13 mouse cellular contexts compared by ENCODE assay signal in the genomic region with DNA sequence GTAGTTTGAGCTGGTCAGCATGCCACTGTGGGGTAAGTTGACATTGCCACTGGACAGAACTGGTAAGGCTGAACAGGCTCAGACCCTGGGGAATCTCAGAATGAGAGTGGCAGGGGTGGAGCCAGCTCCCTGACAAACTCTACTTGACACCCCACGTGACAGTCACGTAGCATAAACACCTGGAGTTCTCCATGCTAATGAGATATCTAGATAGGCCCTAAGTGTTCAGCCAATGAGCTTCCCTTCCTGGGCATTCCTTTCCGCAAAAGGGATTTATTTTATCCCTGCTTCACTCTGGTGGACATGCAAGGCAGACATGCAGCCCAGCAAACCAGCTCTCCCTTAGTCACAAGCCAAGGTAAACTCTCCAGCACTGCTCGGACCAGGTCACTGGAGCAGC. TPM values are rescaled to one million over a fixed set of nuclear protein-coding genes. Genes with fewer than 3 reads are reported as not detected.
"Had no signal": no experiment of that assay in that cellular context is flagged by ENCODE, and none has a peak within 500 bp of the region (broad histone marks: within the 10 kb centered on the region; RNA-seq: fewer than 3 reads in every experiment).

No protein-coding gene starts in this region.

- H3K4me3 ChIP-seq: kidney, embryonic 15.5 days; layer of hippocampus, adult 2 months; limb, embryonic 12.5 days; liver, embryonic 15.5 days; lung, embryonic 15.5 days; midbrain, embryonic 13.5 days; stomach, embryonic 15.5 days had no signal

- H3K9ac ChIP-seq: kidney, embryonic 15.5 days; limb, embryonic 12.5 days; liver, embryonic 15.5 days; lung, embryonic 15.5 days; midbrain, embryonic 13.5 days; stomach, embryonic 15.5 days had no signal

- ATAC-seq: inflammation-experienced regulatory T-cells, adult 6 months; midbrain, embryonic 13.5 days had no signal

- H3K27me3 ChIP-seq: kidney, embryonic 15.5 days; limb, embryonic 12.5 days; liver, embryonic 15.5 days; lung, embryonic 15.5 days; midbrain, embryonic 13.5 days; stomach, embryonic 15.5 days had no signal

- H3K9me3 ChIP-seq: kidney, embryonic 15.5 days; limb, embryonic 12.5 days; liver, embryonic 15.5 days; lung, embryonic 15.5 days; midbrain, embryonic 13.5 days; stomach, embryonic 15.5 days had no signal

- DNase-seq: right cerebral cortex, postnatal 14 days; thymus, adult 2 months; thymus, postnatal 25 days had no signal

- H3K36me3 ChIP-seq: kidney, embryonic 15.5 days; limb, embryonic 12.5 days; liver, embryonic 15.5 days; lung, embryonic 15.5 days; midbrain, embryonic 13.5 days; stomach, embryonic 15.5 days had no signal

- H3K4me2 ChIP-seq: kidney, embryonic 15.5 days; limb, embryonic 12.5 days; liver, embryonic 11.5 days; liver, embryonic 15.5 days; lung, embryonic 15.5 days; midbrain, embryonic 13.5 days; stomach, embryonic 15.5 days had no signal

- H3K4me1 ChIP-seq: kidney, embryonic 15.5 days; limb, embryonic 12.5 days; liver, embryonic 15.5 days; lung, embryonic 15.5 days; midbrain, embryonic 13.5 days; stomach, embryonic 15.5 days had no signal

- H3K27ac ChIP-seq: kidney, embryonic 15.5 days; layer of hippocampus, adult 2 months; limb, embryonic 12.5 days; liver, embryonic 15.5 days; lung, embryonic 15.5 days; midbrain, embryonic 13.5 days; stomach, embryonic 15.5 days had no signal

RNA-seq across cellular contexts. Expression of a gene that starts 16.0 kb away (rescaled TPM):
- polyA plus RNA-seq: inflammation-experienced regulatory T-cells, adult 6 months; liver, embryonic 11.5 days; midbrain, embryonic 13.5 days; neural tube, embryonic 14.5 days had no signal
